Mouse (Mus musculus): ENCODE data around the gene Ifnar2. TPM values are rescaled to one million over a fixed set of nuclear protein-coding genes. Genes with fewer than 3 reads are reported as not detected.
"Not testable (repeated sequence)": the region's sequence is repeated elsewhere in the genome, so short reads cannot be mapped to it uniquely, and the experiment has no call there.

Ifnar2 gene
- total and polyA plus RNA-seq, 3 experiments = 31.2 to 39.9 (median 36.0) TPM

DNA sequence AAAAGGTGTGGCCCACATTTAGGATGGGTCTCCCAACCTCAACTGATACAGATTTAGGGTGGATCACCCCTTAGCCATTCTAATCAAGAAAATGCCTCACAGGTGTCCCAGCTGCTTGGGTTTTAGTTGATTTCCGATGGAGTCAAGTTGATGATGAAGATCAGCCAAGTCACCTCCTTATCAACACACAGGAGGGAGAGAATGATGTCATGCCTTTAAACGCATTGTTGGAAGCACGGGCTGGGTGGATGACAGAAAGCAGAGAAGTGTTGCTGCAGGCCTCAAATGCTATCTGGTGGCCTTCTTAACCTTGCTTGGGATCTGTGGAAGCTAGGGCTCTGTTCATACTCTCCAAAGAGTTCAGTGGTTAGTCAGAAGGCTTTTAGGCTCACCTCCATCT lies 61.5 kb downstream of the Ifnar2 start:
- H3K4me3 ChIP-seq = no peak overlapping the region
- no peak for DNase-seq
- H3K79me2 ChIP-seq (replicated peaks; ENCODE audit: control insufficient read depth, insufficient read depth, low read length) = no peaks in the 10 kb centered on the region
- TF ChIP-seq POLR2A (IDR thresholded peaks at IDR 0.05; ENCODE audit: insufficient read depth, low read depth, low read length) (no peak), CTCF (IDR thresholded peaks at IDR 0.05) (no peak), EP300 (IDR thresholded peaks at IDR 0.05; ENCODE audit: insufficient read depth, low read depth, low read length) (no peak)
- no peaks in the 10 kb centered on the region for H3K27me3 ChIP-seq (ENCODE audit: control insufficient read depth, insufficient read depth, low read length)
- no peak overlapping the region for H3K27ac ChIP-seq
- intact Hi-C loops (cut with DNase I) = no loop called here
- H3K4me1 ChIP-seq (ENCODE audit: control insufficient read depth, insufficient read depth, low read length) = peaks cover 12% of the 10 kb centered on the region
- WGBS = 31% methylated on average over 3 of the region's 3 CpGs
- no peaks in the 10 kb centered on the region; the same call in 1 of the 2 replicates for H3K36me3 ChIP-seq (ENCODE audit: control insufficient read depth, insufficient read depth, low read length)
- no peak overlapping the region for H3K9ac ChIP-seq (ENCODE audit: low read depth, low read length)

DNA sequence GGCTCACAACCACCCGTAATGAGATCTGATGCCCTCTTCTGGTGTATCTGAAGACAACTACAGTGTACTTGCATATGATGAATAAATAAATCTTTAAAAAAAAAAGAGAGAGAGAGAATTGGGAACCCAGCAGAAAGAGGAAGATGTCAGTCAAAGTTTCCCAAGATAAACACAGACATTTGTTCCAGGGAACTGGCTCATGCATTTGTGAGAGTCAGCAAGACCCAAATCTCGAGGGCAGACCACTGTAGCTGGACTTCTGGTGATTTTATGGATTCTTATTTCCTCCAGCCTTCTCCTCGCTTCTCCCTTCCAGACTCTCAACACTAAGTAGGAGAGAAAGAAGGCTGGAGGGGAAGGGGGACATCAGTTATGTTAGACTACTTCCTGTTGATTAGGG lies 65.5 kb downstream of the Ifnar2 start:
- no peak overlapping the region for H3K9ac ChIP-seq (ENCODE audit: low read depth, low read length)
- no peaks in the 10 kb centered on the region for H3K79me2 ChIP-seq (replicated peaks; ENCODE audit: control insufficient read depth, insufficient read depth, low read length)
- peaks cover 7% of the 10 kb centered on the region for H3K36me3 ChIP-seq (ENCODE audit: control insufficient read depth, insufficient read depth, low read length)
- DNase-seq = no peak
- TF ChIP-seq EP300 (IDR thresholded peaks at IDR 0.05; ENCODE audit: insufficient read depth, low read depth, low read length) (no peak), CTCF (IDR thresholded peaks at IDR 0.05) (no peak), POLR2A (IDR thresholded peaks at IDR 0.05; ENCODE audit: insufficient read depth, low read depth, low read length) (no peak)
- 70% methylated on average over 3 of the region's 3 CpGs for WGBS
- H3K4me3 ChIP-seq = no peak overlapping the region
- no peak overlapping the region for H3K27ac ChIP-seq
- peaks cover 18% of the 10 kb centered on the region for H3K4me1 ChIP-seq (ENCODE audit: control insufficient read depth, insufficient read depth, low read length)
- no peaks in the 10 kb centered on the region for H3K27me3 ChIP-seq (ENCODE audit: control insufficient read depth, insufficient read depth, low read length)
- intact Hi-C loops (cut with DNase I) = no loop called here

GRCm38 (mm10) chr16:91438599-91438998 lies 66.0 kb downstream of the Ifnar2 start:
- H3K4me1 ChIP-seq (ENCODE audit: control insufficient read depth, insufficient read depth, low read length) = peaks cover 17% of the 10 kb centered on the region
- H3K4me3 ChIP-seq; H3K36me3 ChIP-seq (ENCODE audit: control insufficient read depth, insufficient read depth, low read length); H3K79me2 ChIP-seq (replicated peaks; ENCODE audit: control insufficient read depth, insufficient read depth, low read length); H3K27ac ChIP-seq; intact Hi-C loops (cut with DNase I); H3K9ac ChIP-seq (ENCODE audit: low read depth, low read length); H3K27me3 ChIP-seq (ENCODE audit: control insufficient read depth, insufficient read depth, low read length); DNase-seq: not testable (repeated sequence)
- 93% methylated on average over 1 of the region's 1 CpGs for WGBS

DNA sequence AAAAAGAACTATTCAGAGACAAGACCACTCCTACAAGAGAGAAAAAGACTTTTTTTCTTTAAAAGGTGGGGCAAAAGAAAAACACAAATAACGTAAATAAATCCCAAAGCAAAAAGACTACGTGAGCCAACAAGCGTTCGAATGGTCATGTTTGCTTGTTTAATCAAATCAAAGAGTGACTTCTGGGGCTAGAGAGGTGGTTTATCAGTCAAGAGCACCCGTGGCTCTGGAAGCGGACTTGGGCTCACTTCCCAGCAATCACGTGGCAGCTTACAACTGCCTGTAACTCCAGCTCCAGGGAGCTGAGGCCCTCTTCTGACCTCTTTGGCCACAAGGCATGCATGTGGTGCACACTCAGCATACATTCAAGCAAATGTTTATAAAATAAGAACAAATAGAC lies 68.8 kb downstream of the Ifnar2 start:
- 1% methylated on average over 7 of the region's 7 CpGs for WGBS
- Histone ChIP-seq H3K79me2 (replicated peaks; ENCODE audit: control insufficient read depth, insufficient read depth, low read length) (no peaks in the 10 kb centered on the region), H3K27ac (peak overlapping the region; percentile 78), H3K36me3 (ENCODE audit: control insufficient read depth, insufficient read depth, low read length) (peaks cover 7% of the 10 kb centered on the region), H3K27me3 (ENCODE audit: control insufficient read depth, insufficient read depth, low read length) (no peaks in the 10 kb centered on the region), H3K9ac (ENCODE audit: low read depth, low read length) (no peak overlapping the region), H3K4me3 (no peak overlapping the region), H3K4me1 (ENCODE audit: control insufficient read depth, insufficient read depth, low read length) (peaks cover 12% of the 10 kb centered on the region)
- TF ChIP-seq POLR2A (IDR thresholded peaks at IDR 0.05; ENCODE audit: insufficient read depth, low read depth, low read length) (peak; percentile 24; the same call in 1 of the 2 replicates), CTCF (IDR thresholded peaks at IDR 0.05) (peak; percentile 80), EP300 (IDR thresholded peaks at IDR 0.05; ENCODE audit: insufficient read depth, low read depth, low read length) (peak; percentile 97)
- intact Hi-C loops (cut with DNase I) = loop anchor here (1.0 to 10.0 kb wide), 5 partner anchors 19 to 367 kb away; partner anchors contain the start of gene Ifnar1
- DNase-seq = peak; percentile 79 to 86

DNA sequence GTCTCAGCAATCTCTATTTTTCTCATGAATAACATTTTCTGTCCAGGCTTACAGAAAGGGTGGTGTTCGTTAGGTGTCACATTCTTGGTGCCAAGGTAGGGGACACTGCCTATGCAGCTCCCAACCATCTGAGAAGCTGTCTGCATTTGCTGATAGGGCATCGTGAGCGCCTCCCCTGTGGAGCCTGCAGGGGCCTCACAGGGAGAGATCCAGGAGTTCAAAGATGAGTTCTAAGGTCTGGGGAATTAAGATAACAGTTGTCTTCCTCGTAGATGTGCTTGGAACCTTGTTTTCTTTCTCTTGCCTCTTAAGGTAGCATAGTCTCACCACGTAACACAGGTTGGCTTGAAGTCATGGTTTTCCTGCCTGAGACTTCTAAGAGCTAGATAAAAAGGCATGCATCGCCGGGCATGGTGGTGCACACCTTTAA lies 69.2 kb downstream of the Ifnar2 start:
- Histone ChIP-seq H3K4me1 (ENCODE audit: control insufficient read depth, insufficient read depth, low read length) (peaks cover 11% of the 10 kb centered on the region), H3K27ac (peak overlapping the region; percentile 78), H3K79me2 (replicated peaks; ENCODE audit: control insufficient read depth, insufficient read depth, low read length) (no peaks in the 10 kb centered on the region), H3K4me3 (no peak overlapping the region), H3K9ac (ENCODE audit: low read depth, low read length) (no peak overlapping the region), H3K27me3 (ENCODE audit: control insufficient read depth, insufficient read depth, low read length) (no peaks in the 10 kb centered on the region), H3K36me3 (ENCODE audit: control insufficient read depth, insufficient read depth, low read length) (peaks cover 7% of the 10 kb centered on the region)
- no peak for TF ChIP-seq CTCF (IDR thresholded peaks at IDR 0.05)
- TF ChIP-seq EP300 (IDR thresholded peaks at IDR 0.05; ENCODE audit: insufficient read depth, low read depth, low read length) = no peak
- no peak for TF ChIP-seq POLR2A (IDR thresholded peaks at IDR 0.05; ENCODE audit: insufficient read depth, low read depth, low read length)
- DNase-seq = no peak
- intact Hi-C loops (cut with DNase I) = loop anchor here (1.0 to 10.0 kb wide), 5 partner anchors 19 to 367 kb away; partner anchors contain the start of gene Ifnar1
- WGBS = 64% methylated on average over 7 of the region's 7 CpGs

- no peak for TF ChIP-seq EP300 (IDR thresholded peaks at IDR 0.05; ENCODE audit: insufficient read depth, low read depth, low read length)
- TF ChIP-seq CTCF (IDR thresholded peaks at IDR 0.05) = no peak
- TF ChIP-seq POLR2A (IDR thresholded peaks at IDR 0.05; ENCODE audit: insufficient read depth, low read depth, low read length) = no peak
- no peaks in the 10 kb centered on the region for H3K79me2 ChIP-seq (replicated peaks; ENCODE audit: control insufficient read depth, insufficient read depth, low read length)
- peaks cover 14% of the 10 kb centered on the region for H3K4me1 ChIP-seq (ENCODE audit: control insufficient read depth, insufficient read depth, low read length)
- intact Hi-C loops (cut with DNase I) = loop anchor here (10.0 kb wide), 1 partner anchor 368 kb away; no protein-coding TSS in a partner anchor
- H3K27me3 ChIP-seq (ENCODE audit: control insufficient read depth, insufficient read depth, low read length) = no peaks in the 10 kb centered on the region
- no peak overlapping the region for H3K4me3 ChIP-seq
- peaks cover 7% of the 10 kb centered on the region for H3K36me3 ChIP-seq (ENCODE audit: control insufficient read depth, insufficient read depth, low read length)
- H3K9ac ChIP-seq (ENCODE audit: low read depth, low read length) = no peak overlapping the region
- H3K27ac ChIP-seq = no peak overlapping the region
- WGBS = 66% methylated on average over 4 of the region's 4 CpGs
- DNase-seq = no peak
Observed at GRCm38 (mm10) chr16:91442446-91442845, 69.9 kb downstream of the Ifnar2 start.

Data from heart, adult 2 months (tissue).